Mouse (Mus musculus) Patski (cell line): ENCODE measurements around the gene Anp32a. TPM values are rescaled to one million over a fixed set of nuclear protein-coding genes. Genes with fewer than 3 reads are reported as not detected.

Experiments used
- ATAC-seq: fragments of 100-300 bp; one replicate; pipeline ENCODE4 v1.8.0; 2021
- CTCF ChIA-PET: fragments of 350-600 bp; sonication (Branson Sonifier 250); formaldehyde crosslinking; loops from one replicate; lab custom pipeline; 2022; ENCODE audit warnings: inconsistent platforms; lab: Charles Lee
- POLR2A ChIA-PET: fragments of 350-600 bp; sonication (Branson Sonifier 250); formaldehyde crosslinking; loops from one replicate; lab custom pipeline; 2022; ENCODE audit warnings: antibody characterized with exemption, inconsistent platforms; lab: Charles Lee
- DNase-seq: peaks from one replicate; pipeline ENCODE4 v3.0.0-alpha.2; 2011; ENCODE audit warnings: low read depth, low spot score
- H3K27me3 ChIP-seq: fragments of 371-371 bp; one replicate; pipeline ENCODE4 v1.5.1; 2021
- CTCF ChIP-seq: fragments of 100-300 bp; IDR thresholded peaks from one replicate; pipeline ENCODE4 v1.5.1; 2021
- in situ Hi-C: fragments of 300-500 bp; cut with MboI; formaldehyde crosslinking; loops from 3 replicates; pipeline ENCODE4 v1.11.1; 2018; ENCODE audit warnings: low pct_unique_long_range_greater_than_20kb, mixed read lengths
- polyA plus RNA-seq: library from polyadenylated mRNA; unstranded; gene quantifications from one replicate; pipeline ENCODE4 v1.2.3, GENCODE M21; 2021

Gene Anp32a
- polyA plus RNA-seq, 1 experiment from 2014 or later, result 231 TPM

DNA sequence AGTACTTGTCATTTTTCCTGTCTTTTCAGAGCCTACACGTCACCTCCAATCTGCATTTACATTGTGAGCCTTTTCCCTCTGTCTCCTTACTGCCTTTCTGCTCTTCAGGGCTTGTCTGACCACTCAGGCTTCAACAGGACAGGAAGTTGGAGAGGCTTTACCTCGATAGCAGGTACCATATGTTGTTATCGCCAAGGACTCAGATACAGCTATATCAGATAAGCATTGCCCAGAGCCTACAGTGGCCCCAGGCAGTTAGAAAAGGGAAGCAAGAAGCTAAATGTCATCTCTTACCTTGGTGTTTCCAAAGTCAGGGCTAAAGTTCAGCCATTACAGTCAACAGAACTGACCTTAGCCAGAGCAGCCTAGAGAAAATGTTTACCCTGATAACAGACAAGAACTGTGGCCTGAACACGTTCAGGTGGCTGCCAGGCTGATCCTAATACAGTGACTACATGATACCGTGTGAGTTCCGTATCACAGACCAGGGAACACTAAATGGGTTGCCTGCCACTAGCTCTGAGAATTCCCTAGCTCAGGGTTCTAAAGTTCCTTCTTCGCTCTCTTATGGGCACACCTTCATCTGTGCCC lies 65.4 kb downstream of the Anp32a start:
- ATAC-seq, result no peak
- POLR2A ChIA-PET, result no interaction called here

DNA sequence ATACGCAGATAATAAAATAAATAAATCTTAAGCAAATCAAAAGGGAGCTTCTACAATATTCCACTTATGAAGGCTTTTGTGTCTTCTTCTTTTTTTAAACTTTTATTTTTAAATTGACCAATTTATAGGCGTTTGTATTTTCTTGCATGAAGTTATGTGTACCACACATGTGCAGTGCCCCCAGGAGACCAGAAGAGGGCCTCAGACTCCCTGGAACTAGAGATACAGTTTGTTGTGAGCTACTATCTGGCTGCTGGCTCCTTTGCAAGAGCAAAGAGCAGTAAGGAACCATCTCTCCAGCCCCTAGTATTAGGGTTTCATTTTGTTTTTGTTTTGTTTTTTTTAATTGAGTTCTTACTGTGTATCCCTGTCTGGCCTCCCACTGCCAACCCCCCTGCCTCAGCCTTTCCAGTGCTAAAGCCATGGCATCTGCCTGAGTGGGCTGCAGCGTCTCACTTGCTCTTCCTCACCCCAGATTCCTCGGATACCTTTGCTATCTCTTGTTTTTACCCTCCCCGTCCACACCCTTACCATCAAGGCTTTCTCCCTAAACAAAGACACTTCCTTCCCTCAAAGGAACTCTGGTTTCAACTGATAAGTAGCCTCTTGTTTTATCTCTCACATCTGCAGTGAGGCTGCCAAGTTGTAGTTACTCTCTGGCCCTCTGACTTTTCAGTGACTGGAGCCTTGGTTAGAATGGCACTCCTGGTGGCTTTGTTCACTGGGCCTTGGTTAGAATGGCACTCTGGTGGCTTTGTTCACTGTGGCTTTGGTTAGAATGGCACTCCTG lies 66.5 kb downstream of the Anp32a start:
- ChIA-PET POLR2A (no interaction called here), CTCF (no interaction called here)
- ATAC-seq (no peak), DNase-seq (no peak)
- no peaks in the 10 kb centered on the region for H3K27me3 ChIP-seq
- no peak for TF ChIP-seq CTCF
- in situ Hi-C loops, result no loop called here

More for the DNA sequence above, 65.4 kb downstream of the Anp32a start:
- TF ChIP-seq CTCF, result no peak
- CTCF ChIA-PET, result no interaction called here
- DNase-seq, result no peak
- in situ Hi-C loops, result no loop called here
- no peaks in the 10 kb centered on the region for H3K27me3 ChIP-seq

DNA sequence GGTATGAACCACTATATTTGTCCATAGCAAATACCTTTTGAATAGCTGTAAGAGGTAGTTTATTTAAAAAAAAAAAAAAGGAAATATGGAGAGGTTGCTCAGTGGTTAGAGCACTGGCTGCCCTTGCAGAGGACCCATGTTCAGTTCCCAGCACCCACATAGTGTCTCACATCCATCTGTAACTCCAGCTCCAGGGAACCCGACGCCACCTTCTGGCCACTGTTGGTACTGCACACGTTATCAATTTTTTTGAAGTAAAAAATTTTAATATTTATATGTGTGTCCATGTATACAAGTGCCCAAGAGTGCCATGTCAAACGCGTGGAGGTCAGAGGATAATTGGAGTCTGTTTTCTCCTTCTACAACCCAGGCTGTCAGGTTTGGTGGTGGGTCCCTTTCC lies 77.6 kb downstream of the Anp32a start:
- ChIA-PET CTCF (no interaction called here), POLR2A (no interaction called here)
- ATAC-seq (no peak), DNase-seq (no peak)
- TF ChIP-seq CTCF, result no peak
- in situ Hi-C loops, result no loop called here
- H3K27me3 ChIP-seq, result no peaks in the 10 kb centered on the region

DNA sequence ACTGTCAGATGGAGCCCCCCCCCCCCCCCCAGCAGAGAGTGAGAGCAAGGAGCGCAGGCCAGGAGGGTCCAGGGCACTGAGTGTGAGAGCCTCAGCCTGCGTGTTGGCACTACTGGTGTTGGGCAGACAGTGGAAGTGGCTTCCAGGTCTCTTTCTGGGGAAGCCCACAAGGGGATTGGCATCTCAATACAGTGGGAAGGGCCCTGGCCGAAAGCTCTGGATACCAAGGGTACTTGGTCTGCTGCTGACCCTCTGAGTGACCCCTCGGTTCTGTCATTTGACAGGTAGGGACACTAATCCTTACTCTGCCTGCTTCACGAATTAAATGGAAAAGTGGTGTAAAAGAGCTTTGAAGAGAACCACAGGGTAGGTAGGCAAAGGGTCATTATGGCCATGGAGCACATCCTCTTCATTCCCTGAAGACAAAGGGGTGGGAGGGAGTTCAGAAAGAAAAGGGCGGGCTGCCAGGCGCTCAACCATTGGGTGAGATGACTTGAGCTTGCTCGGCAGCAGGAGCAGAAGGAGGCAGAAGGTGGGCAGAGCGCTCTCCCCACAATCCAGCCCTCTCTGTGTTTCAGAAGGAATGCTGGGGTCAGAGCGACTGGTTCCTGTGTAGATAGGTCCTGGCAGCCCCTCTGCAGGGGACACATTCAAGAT lies 79.3 kb downstream of the Anp32a start:
- in situ Hi-C loops, result no loop called here
- TF ChIP-seq CTCF, result no peak
- H3K27me3 ChIP-seq, result no peaks in the 10 kb centered on the region
- POLR2A ChIA-PET, result no interaction called here
- DNase-seq (no peak), ATAC-seq (no peak)
- CTCF ChIA-PET, result interaction anchor here (1.2 kb wide), 1 partner anchor 18 kb away, joined by 4 read pairs; no protein-coding TSS in a partner anchor

DNA sequence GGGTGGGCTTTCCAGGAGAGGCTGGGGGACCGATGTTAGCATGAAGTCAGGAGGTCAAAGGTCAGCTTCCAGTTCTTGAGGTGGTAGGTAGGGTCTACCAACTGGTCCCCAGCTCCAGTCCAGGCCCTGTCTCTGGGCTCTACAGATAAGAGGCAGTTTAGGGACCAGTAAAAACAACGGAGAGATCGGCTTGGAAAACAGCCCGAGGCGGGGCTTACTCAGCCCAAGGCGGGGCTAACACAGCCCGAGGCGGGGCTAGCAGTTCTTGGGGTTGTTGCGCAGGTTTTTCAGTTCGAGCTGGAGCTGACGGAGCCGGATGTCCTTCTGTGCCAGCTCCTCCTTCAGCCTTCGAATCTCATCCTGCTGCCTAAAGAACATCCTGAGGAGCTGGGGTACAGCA lies 79.9 kb downstream of the Anp32a start:
- no peaks in the 10 kb centered on the region for H3K27me3 ChIP-seq
- in situ Hi-C loops, result no loop called here
- DNase-seq (no peak), ATAC-seq (no peak)
- no peak for TF ChIP-seq CTCF
- ChIA-PET CTCF (no interaction called here), POLR2A (no interaction called here)

DNA sequence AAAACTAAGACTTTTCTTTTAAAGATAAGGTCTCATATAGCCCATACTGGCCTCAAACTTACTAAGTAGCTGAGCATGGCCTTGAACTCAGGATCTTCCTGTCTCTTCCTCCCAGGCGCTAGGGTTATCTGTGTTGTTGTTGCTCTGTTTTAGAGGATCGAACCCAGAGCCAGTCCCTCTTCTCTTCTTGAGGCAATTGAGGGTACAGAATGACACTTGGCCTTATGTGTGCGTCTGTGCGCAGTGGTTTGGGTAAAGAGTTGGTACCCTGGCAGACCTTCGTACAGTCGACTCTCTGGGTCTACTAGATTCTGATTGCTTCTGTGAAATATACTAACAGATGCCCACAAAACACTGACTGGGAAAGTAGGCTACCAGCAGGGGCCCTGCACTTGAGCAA lies 80.8 kb downstream of the Anp32a start:
- ChIA-PET CTCF (no interaction called here), POLR2A (no interaction called here)
- no peak for DNase-seq
- H3K27me3 ChIP-seq, result no peaks in the 10 kb centered on the region
- TF ChIP-seq CTCF, result no peak
- ATAC-seq, result no peak
- in situ Hi-C loops, result no loop called here

DNA sequence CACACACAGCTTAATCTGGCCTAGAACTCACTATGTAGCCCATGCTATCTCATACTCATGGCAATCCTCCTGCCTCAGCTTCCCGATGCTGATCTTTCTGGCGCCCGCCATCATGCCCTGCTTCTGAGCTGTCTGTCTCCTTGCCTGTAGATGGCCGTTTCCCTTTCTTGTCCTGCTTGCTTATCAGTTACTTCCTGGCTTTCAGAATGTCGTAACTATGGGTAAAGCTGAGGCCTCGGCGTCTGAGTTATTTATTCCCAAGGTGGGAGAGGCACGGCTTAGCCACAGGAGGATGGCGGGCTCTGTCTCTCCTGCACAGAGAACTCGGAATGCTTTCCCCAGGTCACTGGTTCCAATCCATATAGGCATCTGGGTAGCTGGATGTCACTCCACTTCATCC lies 81.8 kb downstream of the Anp32a start:
- DNase-seq (no peak), ATAC-seq (no peak)
- POLR2A ChIA-PET, result no interaction called here
- CTCF ChIA-PET, result no interaction called here
- H3K27me3 ChIP-seq, result no peaks in the 10 kb centered on the region
- in situ Hi-C loops, result no loop called here
- no peak for TF ChIP-seq CTCF

DNA sequence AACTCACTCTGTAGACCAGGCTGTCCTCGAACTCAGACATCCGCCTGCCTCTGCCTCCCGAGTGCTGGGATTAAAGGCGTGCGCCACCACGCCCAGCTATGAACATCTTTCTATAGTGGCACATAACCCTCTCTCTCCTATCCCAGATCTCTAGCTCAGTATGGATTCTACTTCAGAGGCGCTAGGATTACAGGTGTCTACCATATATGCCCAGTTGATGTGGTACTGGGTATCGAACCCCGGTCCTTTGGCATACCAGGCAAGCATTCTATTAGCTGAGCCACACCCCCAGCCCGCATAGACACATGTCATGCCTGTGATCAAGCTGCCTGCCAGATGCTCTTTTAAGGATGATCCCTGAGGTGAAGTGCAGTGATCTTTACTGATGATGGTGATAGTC lies 82.8 kb downstream of the Anp32a start:
- CTCF ChIA-PET, result interaction anchor here (1.4 kb wide), 1 partner anchor 9 kb away, joined by 3 read pairs; no protein-coding TSS in a partner anchor
- POLR2A ChIA-PET, result no interaction called here
- no peak for TF ChIP-seq CTCF
- ATAC-seq, result no peak
- no peaks in the 10 kb centered on the region for H3K27me3 ChIP-seq
- in situ Hi-C loops, result no loop called here
- no peak for DNase-seq

DNA sequence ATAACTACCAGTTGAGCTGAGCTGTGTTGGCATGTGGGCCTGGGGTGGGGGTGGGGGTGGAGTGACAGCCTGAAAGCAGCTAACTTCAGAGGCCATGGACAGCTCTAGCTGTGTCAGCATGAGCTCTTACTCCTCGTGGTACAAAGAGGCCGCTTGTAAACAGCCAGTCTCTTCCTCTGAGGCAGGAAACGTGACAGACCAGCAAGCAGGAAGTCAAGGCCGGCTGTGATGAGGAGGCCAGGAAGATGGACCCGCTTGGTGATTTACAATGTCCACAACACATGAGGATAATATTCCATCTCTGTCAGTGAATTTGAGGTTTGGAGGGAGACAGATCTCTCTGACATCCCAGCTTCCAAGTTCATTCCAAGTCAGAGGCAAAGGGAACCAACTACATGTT lies 84.2 kb downstream of the Anp32a start:
- DNase-seq, result no peak
- in situ Hi-C loops, result no loop called here
- POLR2A ChIA-PET, result no interaction called here

DNA sequence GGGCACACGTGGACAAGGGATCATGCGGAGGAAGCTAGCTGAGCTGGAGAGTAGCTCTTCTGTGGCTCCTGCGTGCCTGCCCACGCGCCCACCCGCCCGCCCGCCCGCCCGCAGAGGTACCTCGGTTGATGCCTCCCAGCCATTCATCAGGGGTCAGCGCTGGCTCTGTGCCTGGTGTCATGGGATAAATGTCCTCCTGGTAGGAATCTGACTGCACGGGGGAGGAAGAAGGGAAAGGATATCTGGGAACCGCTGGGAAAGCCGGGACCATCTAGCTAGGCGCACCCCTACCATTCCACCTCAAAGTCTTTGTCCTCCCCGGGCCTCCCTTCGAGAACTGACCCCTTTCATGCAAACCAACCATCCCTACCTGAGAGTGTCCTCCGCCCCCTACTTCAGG lies 84.9 kb downstream of the Anp32a start:
- ChIA-PET CTCF (interaction anchor here (1.3 kb wide), 1 partner anchor 10 kb away, joined by 4 read pairs; no protein-coding TSS in a partner anchor), POLR2A (interaction anchor here (0.6 kb wide), 1 partner anchor 102 kb away, joined by 3 read pairs; no protein-coding TSS in a partner anchor)
- DNase-seq (no peak), ATAC-seq (no peak)
- no peaks in the 10 kb centered on the region for H3K27me3 ChIP-seq
- in situ Hi-C loops, result no loop called here
- no peak for TF ChIP-seq CTCF

More for the DNA sequence above, 84.2 kb downstream of the Anp32a start:
- CTCF ChIA-PET, result interaction anchor here (0.8 to 1.4 kb wide), 3 partner anchors 10 to 38 kb away, joined by 3 read pairs; no protein-coding TSS in a partner anchor
- no peak for TF ChIP-seq CTCF
- no peaks in the 10 kb centered on the region for H3K27me3 ChIP-seq
- no peak for ATAC-seq

DNA sequence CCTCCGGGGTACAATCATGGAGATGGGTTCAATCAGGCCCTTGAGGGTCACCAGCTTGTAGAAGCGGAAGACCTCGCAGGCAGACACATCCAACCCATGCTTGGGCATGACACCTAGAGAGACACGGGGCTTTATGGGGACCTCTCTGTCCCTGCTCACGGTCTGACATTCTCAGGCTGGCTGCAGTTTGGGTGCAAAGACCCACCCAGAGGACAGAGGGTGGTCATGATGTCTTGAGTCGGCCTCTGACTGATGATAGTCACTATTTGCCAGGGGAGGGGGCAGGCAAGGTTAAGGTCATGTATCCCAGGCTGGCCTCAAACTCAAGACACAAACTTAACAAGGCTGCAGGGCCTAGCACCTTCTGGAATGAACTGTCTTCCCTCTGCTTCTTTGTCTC lies 85.4 kb downstream of the Anp32a start:
- no peak for TF ChIP-seq CTCF
- DNase-seq, result no peak
- in situ Hi-C loops, result no loop called here
- ATAC-seq, result no peak
- H3K27me3 ChIP-seq, result no peaks in the 10 kb centered on the region
- CTCF ChIA-PET, result interaction anchor here (1.3 kb wide), 1 partner anchor 10 kb away, joined by 4 read pairs; no protein-coding TSS in a partner anchor
- POLR2A ChIA-PET, result no interaction called here
